Mouse (Mus musculus): ENCODE measurements around the gene Pptc7.

Gene Pptc7

GRCm38 (mm10) chr5:122330269-122330668 is 46.1 kb downstream of the Pptc7 start:
- DNase-seq (ENCODE audit: low spot score): no peak

GRCm38 (mm10) chr5:122334682-122335081 is 50.5 kb downstream of the Pptc7 start:
- DNase-seq (ENCODE audit: low spot score): no peak

- DNase-seq (ENCODE audit: low spot score): no peak
Observed at GRCm38 (mm10) chr5:122336554-122337294, 52.6 kb downstream of the Pptc7 start.

GRCm38 (mm10) chr5:122342874-122343273 is 58.7 kb downstream of the Pptc7 start:
- no peak for DNase-seq (ENCODE audit: low spot score)

- DNase-seq (ENCODE audit: low spot score): no peak
Observed at GRCm38 (mm10) chr5:122343768-122344167, 59.6 kb downstream of the Pptc7 start.

DNA sequence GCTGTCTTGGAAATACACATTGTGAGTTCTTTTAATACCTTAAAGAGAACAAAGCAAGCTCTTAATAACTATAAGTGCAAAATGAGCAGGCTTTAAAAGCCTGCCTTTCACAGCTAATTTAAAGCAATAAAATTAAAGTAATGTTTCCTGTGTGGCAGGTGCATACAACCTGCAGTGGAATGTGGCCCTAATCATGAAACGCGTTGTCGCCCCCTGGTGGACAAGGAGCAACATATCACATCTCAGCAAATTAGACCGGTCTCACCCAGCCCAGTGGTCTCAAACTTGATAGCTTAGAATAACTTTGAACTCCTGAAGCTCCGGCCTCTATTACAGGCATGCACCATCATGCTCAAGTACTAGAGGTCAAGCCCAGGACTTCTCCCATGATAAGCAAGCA is 60.1 kb downstream of the Pptc7 start:
- DNase-seq (ENCODE audit: low spot score): peak; percentile 92

- no peak for DNase-seq (ENCODE audit: low spot score)
Observed at GRCm38 (mm10) chr5:122345777-122346176, 61.6 kb downstream of the Pptc7 start.

DNA sequence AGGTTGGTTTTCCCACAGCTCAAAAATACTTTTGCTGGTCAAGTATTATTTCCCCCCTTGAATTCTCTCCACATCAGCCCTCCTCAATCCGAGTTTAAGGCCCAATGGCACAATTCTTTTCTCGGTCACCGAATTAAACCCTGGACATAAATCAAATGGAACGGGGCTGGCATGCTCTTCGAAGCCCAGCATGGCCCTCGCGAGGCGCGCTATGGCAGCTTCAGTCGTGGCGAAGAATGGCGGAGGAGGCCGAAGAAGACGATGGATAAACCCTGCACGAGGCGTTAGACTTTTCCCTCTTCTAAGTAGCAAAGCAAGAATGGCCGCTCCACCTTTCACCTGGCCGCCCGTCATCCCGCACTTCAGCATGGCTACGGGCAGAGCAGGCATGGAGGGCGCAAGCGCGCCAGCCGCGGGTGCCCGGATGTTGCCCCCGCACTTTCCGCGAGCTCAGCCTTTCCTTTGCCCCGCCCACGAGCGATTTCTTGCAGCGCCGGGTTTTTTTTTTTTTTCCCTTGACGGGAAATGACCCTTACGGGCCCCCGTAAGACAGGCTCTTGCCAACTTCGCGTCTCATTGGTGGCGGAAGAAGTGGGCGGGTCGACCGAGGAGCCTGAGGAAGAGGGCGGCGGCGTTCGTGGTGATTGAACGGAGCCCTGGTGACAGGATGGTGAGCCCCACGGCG is 69.8 kb downstream of the Pptc7 start, which contains the start of the genes Rad9b and Vps29:
TSS of gene Rad9b (minus strand) at position 427 of the 685 bp plus-strand sequence.
TSS of gene Vps29 (plus strand) at position 563 of the 685 bp plus-strand sequence.
- peak; percentile 97 for DNase-seq (ENCODE audit: low spot score)

DNA sequence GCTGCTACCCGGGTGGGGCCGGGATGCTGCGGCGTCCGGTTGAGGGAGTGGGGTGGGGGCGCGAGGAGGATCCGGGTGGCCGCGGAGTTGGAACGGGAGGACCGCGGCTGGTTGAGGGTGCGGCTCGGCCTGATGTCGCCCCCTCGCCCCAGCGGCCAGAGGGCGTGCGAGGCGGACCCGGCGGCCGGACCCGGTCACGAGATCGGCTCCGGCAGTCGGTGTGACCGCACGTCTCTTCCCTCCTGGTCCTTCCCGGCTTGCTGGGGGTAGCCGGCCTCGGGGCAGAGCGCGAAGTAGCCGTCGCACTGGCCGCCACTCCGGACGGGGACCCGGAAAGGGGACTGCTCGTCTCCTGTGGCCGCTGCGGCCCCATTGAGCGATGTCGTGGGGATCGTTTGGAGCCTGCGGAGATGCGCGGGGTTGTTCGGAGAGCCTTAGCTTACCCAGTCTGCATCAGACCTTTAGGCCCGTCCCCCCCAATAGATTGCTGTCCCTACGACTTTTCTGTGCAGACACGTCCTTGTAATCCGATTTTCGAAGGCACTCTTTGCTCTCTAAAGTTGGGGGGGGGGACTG is 70.4 kb downstream of the Pptc7 start:
- DNase-seq (ENCODE audit: low spot score): no peak

DNA sequence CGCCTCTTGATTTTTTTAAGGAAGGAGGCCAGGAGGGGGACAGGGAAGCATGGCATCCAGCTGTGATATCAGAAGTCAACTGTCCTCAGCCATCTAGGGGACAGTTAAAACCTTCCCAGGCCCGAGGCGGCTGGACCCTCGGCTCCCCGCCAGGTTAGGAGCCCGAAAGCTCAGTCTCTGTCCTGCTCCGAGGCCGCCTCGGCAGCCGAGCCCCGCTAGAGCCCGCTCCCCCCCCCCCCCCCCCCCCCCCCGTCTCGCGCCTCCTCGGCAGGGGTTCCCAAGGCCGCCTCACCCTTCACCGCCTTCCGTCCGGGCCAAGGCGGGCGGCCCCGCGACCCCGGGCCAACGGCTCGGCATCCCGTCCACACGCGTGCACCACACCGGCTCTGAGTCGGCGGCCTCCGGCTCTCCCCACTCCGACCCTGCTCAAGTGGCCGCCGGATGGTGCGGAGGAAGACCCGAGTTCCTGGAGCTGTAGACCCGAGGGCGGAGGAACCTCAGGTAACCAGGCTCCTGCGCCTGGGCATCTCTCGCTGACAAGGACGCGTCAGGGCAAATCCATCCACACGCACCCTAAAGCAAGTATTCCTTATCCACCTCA is 87.5 kb downstream of the Pptc7 start, which contains the start of gene Gpn3:
TSS of gene Gpn3 (plus strand) at position 286 of the 601 bp plus-strand sequence.
- peak; percentile 81 for DNase-seq (ENCODE audit: low spot score)

- DNase-seq (ENCODE audit: low spot score): peak; percentile 100
Observed at GRCm38 (mm10) chr5:122372192-122372769, 88.1 kb downstream of the Pptc7 start, which contains the start of gene Fam216a. TSS of gene Fam216a (minus strand) at chr5:122372364.

DNA sequence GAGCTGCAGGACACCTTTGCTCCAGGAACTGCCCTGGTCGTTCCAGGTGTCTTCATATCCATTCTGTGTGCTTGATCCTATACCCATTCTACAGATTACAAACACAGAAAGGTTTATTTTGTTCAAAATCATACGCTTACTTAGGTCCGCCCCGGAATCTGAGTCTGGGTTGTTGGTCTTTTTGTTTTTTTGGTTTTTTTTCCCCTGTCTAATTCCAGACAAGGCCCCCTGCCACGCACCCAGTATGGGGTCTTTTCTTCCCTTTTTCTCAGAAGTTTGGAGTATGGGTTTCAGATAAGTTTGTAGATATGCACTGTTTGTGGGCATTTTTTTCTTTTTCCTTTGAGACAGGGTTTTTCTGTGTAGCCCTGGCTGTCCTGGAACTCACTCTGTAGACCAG is 88.7 kb downstream of the Pptc7 start:
- DNase-seq (ENCODE audit: low spot score): no peak
